Mouse (Mus musculus): ENCODE data around the gene Pla2g12b.

DNA sequence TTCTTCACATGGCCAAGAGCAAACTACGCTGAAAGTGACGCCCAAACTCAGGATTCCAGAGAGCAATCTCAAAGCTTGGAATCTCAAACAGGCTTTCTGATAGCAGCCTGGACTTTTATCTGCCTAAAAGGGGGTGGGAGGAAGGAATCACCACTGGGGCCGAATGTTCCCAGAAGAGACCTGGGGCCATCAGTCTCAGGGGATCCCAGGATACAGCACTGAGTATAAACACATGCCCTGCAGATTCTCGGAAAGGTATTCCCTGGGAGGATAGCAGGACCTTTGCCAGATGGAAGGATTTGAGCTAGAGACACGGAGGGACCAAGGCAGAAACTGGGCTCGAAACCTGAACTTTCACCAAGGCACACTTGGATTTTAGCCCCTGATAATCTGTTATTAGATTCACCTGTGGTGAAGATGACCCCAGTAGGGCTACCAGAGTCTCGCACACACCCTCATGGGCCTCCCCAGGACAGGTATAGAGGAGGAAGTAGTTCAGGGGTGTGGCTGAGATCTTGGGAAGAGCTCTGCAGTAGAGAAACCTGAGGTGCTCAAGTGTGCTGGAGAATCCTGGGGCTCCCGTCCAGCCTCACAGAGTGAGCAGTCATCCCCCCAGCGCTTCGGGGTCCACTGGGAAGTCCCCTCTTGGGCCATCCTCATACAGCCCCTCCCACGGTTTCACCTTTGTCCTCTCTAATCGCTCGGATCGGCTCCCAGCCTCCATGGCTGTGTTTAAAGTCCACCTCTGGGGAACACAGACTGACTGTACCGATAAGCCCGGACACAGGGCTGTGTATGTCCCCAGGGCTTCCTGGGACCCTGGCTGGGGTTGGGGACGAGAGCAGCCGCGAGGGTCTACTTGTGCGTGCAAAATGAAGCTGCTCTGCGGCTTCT, at the start of gene Pla2g12b:
- TF ChIP-seq CTCF (IDR thresholded peaks at IDR 0.05; ENCODE audit: borderline replicate concordance, insufficient read depth, low read length) (no peak), POLR2A (IDR thresholded peaks at IDR 0.05; ENCODE audit: low read depth, low read length) (no peak)

Measured in embryonic fibroblast, embryonic 13.5 days (primary cell).